Mouse (Mus musculus) heart, embryonic 11.5 days (tissue): ENCODE data around the gene Ptpn14. TPM values are rescaled to one million over a fixed set of nuclear protein-coding genes. Genes with fewer than 3 reads are reported as not detected.

Experiments
- ATAC-seq: fragments of 200-750 bp; cut with Nextera tagmentation; replicated peaks from 2 replicates; pipeline ENCODE4 v1.8.0; 2017; ENCODE audit warnings: moderate library complexity; ENCODE audit not compliant: insufficient number of reproducible peaks, low FRiP score, low TSS enrichment
- H3K27ac ChIP-seq: fragments of 300-500 bp; sonication (generic); 2 replicates; pipeline ENCODE4 v1.5.1; 2014; ENCODE audit warnings: mild to moderate bottlenecking, low read depth, low read length
- H3K27me3 ChIP-seq: fragments of 300-500 bp; sonication (generic); 2 replicates; pipeline ENCODE4 v1.6.1; 2014; ENCODE audit warnings: mild to moderate bottlenecking, low read length, mixed read lengths; ENCODE audit not compliant: control insufficient read depth, insufficient read depth
- H3K36me3 ChIP-seq: fragments of 300-500 bp; sonication (generic); 2 replicates; pipeline ENCODE4 v1.6.1; 2014; ENCODE audit warnings: mild to moderate bottlenecking, low read length, moderate library complexity, mixed read lengths; ENCODE audit not compliant: control insufficient read depth, insufficient read depth
- H3K4me1 ChIP-seq: fragments of 300-500 bp; sonication (generic); 2 replicates; pipeline ENCODE4 v1.6.1; 2014; ENCODE audit warnings: low read length; ENCODE audit not compliant: control insufficient read depth, insufficient read depth
- H3K4me2 ChIP-seq: fragments of 300-500 bp; sonication (generic); 2 replicates; pipeline ENCODE4 v1.6.1; 2014; ENCODE audit warnings: mild to moderate bottlenecking, moderate library complexity
- H3K4me3 ChIP-seq: fragments of 300-500 bp; sonication (generic); 2 replicates; pipeline ENCODE4 v1.5.1; 2014; ENCODE audit warnings: low read depth, low read length
- H3K9ac ChIP-seq: fragments of 300-500 bp; sonication (generic); 2 replicates; pipeline ENCODE4 v1.6.1; 2014; ENCODE audit warnings: mild to moderate bottlenecking, low read depth, low read length, moderate library complexity
- H3K9me3 ChIP-seq: fragments of 300-500 bp; sonication (generic); replicated peaks from 2 replicates; pipeline ENCODE4 v1.6.1; 2016; ENCODE audit warnings: low read length; ENCODE audit not compliant: control insufficient read depth
- WGBS: fragments of 180-500 bp; shearing (Covaris S2); extraction: QIAGEN DNeasy Blood & Tissue Kit; methylation state at CpG from one replicate; pipeline ENCODE4 v1.1.7; 2014; ENCODE audit not compliant: insufficient replicate concordance; 5-methylcytosine and 5-hydroxymethylcytosine counted together
- polyA plus RNA-seq: library from polyadenylated mRNA; unstranded; fragments of >200 nt; fragmentation: Nextera tagmentation; extraction: Ambion mirVana; gene quantifications from 2 replicates; pipeline ENCODE4 v1.2.1, GENCODE M21; 2014

The Ptpn14 gene
- polyA plus RNA-seq, 1 experiment from 2014 or later = 10.1 TPM

GRCm38 (mm10) chr1:189852051-189852450 lies 124.0 kb downstream of the Ptpn14 start:
- no peak for ATAC-seq
- Histone ChIP-seq H3K27me3 (no peaks in the 10 kb centered on the region), H3K4me1 (peaks cover 7% of the 10 kb centered on the region), H3K9me3 (no peaks in the 10 kb centered on the region), H3K27ac (no peak overlapping the region), H3K36me3 (peaks cover 18% of the 10 kb centered on the region), H3K4me3 (no peak overlapping the region), H3K9ac (no peak overlapping the region), H3K4me2 (no peak overlapping the region)
- 89% methylated on average over 5 of the region's 5 CpGs for WGBS

- H3K4me1 ChIP-seq = peaks cover 7% of the 10 kb centered on the region
- no peaks in the 10 kb centered on the region for H3K27me3 ChIP-seq
- 80% methylated on average over 7 of the region's 7 CpGs for WGBS
- ATAC-seq = no peak
- no peak overlapping the region for H3K4me2 ChIP-seq
- no peak overlapping the region for H3K4me3 ChIP-seq
- no peaks in the 10 kb centered on the region for H3K9me3 ChIP-seq
- no peak overlapping the region for H3K9ac ChIP-seq
- peaks cover 20% of the 10 kb centered on the region for H3K36me3 ChIP-seq
- H3K27ac ChIP-seq = no peak overlapping the region
Measured at GRCm38 (mm10) chr1:189852456-189852855, 124.4 kb downstream of the Ptpn14 start.

GRCm38 (mm10) chr1:189854646-189855045 lies 126.6 kb downstream of the Ptpn14 start:
- no peaks in the 10 kb centered on the region for H3K9me3 ChIP-seq
- no peak overlapping the region for H3K4me2 ChIP-seq
- H3K27ac ChIP-seq = no peak overlapping the region
- peaks cover 3% of the 10 kb centered on the region; the same call in 1 of the 2 replicates for H3K4me1 ChIP-seq
- no peaks in the 10 kb centered on the region for H3K27me3 ChIP-seq
- 85% methylated on average over 13 of the region's 13 CpGs for WGBS
- peaks cover 17% of the 10 kb centered on the region for H3K36me3 ChIP-seq
- no peak for ATAC-seq
- H3K9ac ChIP-seq = no peak overlapping the region
- no peak overlapping the region for H3K4me3 ChIP-seq

- Histone ChIP-seq H3K36me3 (peaks cover 8% of the 10 kb centered on the region), H3K9ac (no peak overlapping the region), H3K27me3 (no peaks in the 10 kb centered on the region), H3K4me3 (no peak overlapping the region), H3K27ac (no peak overlapping the region), H3K4me1 (peaks cover 4% of the 10 kb centered on the region; the same call in 1 of the 2 replicates), H3K4me2 (no peak overlapping the region), H3K9me3 (no peaks in the 10 kb centered on the region)
- 87% methylated on average over 5 of the region's 5 CpGs for WGBS
- no peak for ATAC-seq
Measured at GRCm38 (mm10) chr1:189855739-189856138, 127.7 kb downstream of the Ptpn14 start.

GRCm38 (mm10) chr1:189858377-189858776 lies 130.3 kb downstream of the Ptpn14 start:
- no peak overlapping the region for H3K4me3 ChIP-seq
- WGBS = 87% methylated on average over 6 of the region's 6 CpGs
- H3K9me3 ChIP-seq = no peaks in the 10 kb centered on the region
- H3K9ac ChIP-seq = no peak overlapping the region
- H3K27ac ChIP-seq = no peak overlapping the region
- H3K4me2 ChIP-seq = no peak overlapping the region
- H3K4me1 ChIP-seq = peaks cover 8% of the 10 kb centered on the region; the same call in 1 of the 2 replicates
- H3K36me3 ChIP-seq = peaks cover 11% of the 10 kb centered on the region
- no peaks in the 10 kb centered on the region for H3K27me3 ChIP-seq
- no peak for ATAC-seq

- H3K9ac ChIP-seq = peak overlapping the region; percentile 34
- peaks cover 11% of the 10 kb centered on the region for H3K36me3 ChIP-seq
- peak overlapping the region; percentile 63 for H3K27ac ChIP-seq
- H3K4me3 ChIP-seq = no peak overlapping the region
- no peak overlapping the region for H3K4me2 ChIP-seq
- ATAC-seq = no peak
- peaks cover 8% of the 10 kb centered on the region; the same call in 1 of the 2 replicates for H3K4me1 ChIP-seq
- WGBS = 81% methylated on average over 17 of the region's 17 CpGs
- H3K27me3 ChIP-seq = no peaks in the 10 kb centered on the region
- H3K9me3 ChIP-seq = no peaks in the 10 kb centered on the region
Measured at GRCm38 (mm10) chr1:189860112-189860941, 132.3 kb downstream of the Ptpn14 start.

- Histone ChIP-seq H3K4me2 (no peak overlapping the region), H3K9ac (peak overlapping the region; percentile 34; the same call in 1 of the 2 replicates), H3K36me3 (peaks cover 11% of the 10 kb centered on the region), H3K27ac (peak overlapping the region; percentile 63), H3K4me3 (no peak overlapping the region), H3K9me3 (no peaks in the 10 kb centered on the region), H3K27me3 (no peaks in the 10 kb centered on the region), H3K4me1 (peaks cover 8% of the 10 kb centered on the region; the same call in 1 of the 2 replicates)
- 53% methylated on average over 12 of the region's 12 CpGs for WGBS
- no peak; the same call in 1 of the 2 replicates for ATAC-seq
Measured at GRCm38 (mm10) chr1:189860942-189861315, 132.9 kb downstream of the Ptpn14 start.

- Histone ChIP-seq H3K4me3 (no peak overlapping the region), H3K27me3 (no peaks in the 10 kb centered on the region), H3K4me2 (no peak overlapping the region), H3K4me1 (peaks cover 27% of the 10 kb centered on the region), H3K9me3 (no peaks in the 10 kb centered on the region), H3K9ac (no peak overlapping the region), H3K36me3 (peaks cover 3% of the 10 kb centered on the region; the same call in 1 of the 2 replicates), H3K27ac (no peak overlapping the region)
- no peak for ATAC-seq
- 86% methylated on average over 3 of the region's 3 CpGs for WGBS
Measured at GRCm38 (mm10) chr1:189863727-189864126, 135.7 kb downstream of the Ptpn14 start.
